Mouse (Mus musculus): ENCODE results near the gene Dlx1. TPM values are rescaled to one million over a fixed set of nuclear protein-coding genes. Genes with fewer than 3 reads are reported as not detected.

Gene Dlx1
- total RNA-seq, 2 experiments from 2014 or later, result 0.11 TPM; not detected in 1

DNA sequence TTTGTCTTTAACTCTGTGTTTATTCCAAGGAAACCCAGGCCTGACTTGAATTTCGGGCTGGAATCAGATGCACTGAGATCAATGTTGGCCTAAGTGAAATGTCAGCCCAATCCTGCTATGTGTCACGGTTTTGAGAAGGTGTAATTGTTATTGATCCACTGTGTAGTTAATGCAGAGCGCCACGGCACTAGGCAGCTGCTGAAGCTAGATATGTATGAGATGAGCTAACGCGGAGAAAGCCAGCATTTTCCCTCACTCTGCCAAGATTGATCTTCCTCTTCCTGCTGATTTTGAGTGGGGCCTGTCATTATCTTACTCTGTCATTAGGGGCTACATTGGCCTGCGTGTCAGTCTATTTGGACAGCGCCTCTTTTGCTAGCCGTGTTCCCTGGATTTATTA lies 15.6 kb upstream of the Dlx1 start:
- intact Hi-C loops (cut with DNase I), result no loop called here
- no peak overlapping the region for H3K4me3 ChIP-seq
- no peak for DNase-seq
- H3K27ac ChIP-seq, result no peak overlapping the region
- TF ChIP-seq CTCF (IDR thresholded peaks at IDR 0.05), result no peak

DNA sequence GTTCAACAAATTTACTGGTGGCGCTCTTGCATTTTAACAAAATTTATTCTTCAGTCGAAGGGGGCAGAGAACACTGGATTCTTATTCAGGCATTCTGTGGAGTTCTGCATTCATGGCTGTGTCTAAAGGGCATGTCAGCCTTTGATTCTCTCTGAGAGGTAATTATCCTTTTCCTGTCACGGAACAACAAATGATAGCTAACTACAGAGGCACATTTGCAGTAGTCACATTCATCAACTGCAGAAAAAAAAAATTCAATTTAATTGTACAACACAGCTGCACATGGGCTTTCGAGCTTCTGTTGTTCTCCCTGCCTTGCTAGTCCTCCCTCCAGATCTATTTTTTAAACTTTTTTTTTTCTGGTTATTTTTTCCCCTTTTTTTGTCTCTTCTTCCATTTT lies 10.9 kb upstream of the Dlx1 start:
- no peak for DNase-seq
- no peak overlapping the region for H3K4me3 ChIP-seq
- no peak for TF ChIP-seq CTCF (IDR thresholded peaks at IDR 0.05)
- intact Hi-C loops (cut with DNase I), result no loop called here
- no peak overlapping the region for H3K27ac ChIP-seq

DNA sequence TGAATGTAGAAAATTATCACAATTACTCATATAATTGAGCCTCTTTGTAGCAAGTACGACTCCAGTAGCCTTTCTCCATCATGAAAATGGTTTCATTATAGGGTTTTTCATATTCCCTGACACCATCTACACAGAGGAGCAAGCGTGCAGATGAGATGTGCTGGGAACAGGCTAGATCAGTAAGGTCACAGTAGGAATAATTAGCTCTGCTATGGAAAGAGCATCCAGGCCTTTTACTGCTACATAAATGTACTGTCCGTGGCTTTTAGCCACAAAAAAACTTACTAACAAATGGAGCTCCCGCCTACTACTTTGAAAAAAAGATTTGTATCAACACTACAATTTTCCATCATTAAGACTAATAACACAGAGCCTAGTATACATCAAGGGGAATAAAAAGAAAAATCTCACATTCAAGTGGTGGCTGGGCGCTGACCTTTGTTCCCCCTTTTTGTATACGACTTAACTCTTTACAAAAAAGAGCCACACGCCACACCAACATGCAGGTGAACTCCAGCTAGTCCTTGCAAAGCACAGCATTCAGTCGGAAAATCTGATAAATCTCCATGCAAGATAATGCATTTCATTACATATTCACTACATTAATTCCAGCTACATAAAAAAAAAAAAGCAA lies 10.3 kb upstream of the Dlx1 start:
- Histone ChIP-seq H3K4me3 (no peak overlapping the region), H3K27ac (no peak overlapping the region)
- no peak for TF ChIP-seq CTCF (IDR thresholded peaks at IDR 0.05)
- intact Hi-C loops (cut with DNase I), result no loop called here
- no peak for DNase-seq

DNA sequence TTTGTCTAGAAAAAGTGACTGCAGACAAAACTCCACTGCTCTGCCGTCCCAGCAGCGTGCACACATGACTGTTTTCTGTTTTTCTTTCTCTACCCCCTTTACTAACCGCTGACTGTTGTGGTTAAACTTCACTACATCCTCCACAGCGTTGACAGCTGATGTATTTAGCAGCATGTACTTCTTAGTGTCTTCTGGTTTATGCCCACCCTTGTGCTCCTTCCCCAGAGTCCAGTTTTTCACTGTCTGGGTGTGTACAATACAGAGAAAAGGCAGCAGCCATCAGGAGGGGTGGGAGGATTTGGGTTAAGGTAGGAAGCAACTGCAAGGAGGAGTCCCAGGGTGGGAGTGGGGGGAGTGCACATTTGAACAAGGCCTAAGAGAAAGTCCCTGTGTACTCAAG lies 5.0 kb upstream of the Dlx1 start:
- Histone ChIP-seq H3K4me3 (no peak overlapping the region), H3K27ac (no peak overlapping the region)
- DNase-seq, result no peak
- TF ChIP-seq CTCF (IDR thresholded peaks at IDR 0.05), result no peak
- intact Hi-C loops (cut with DNase I), result no loop called here

- intact Hi-C loops (cut with DNase I), result no loop called here
- no peak overlapping the region for H3K4me3 ChIP-seq
- no peak for TF ChIP-seq CTCF (IDR thresholded peaks at IDR 0.05)
- no peak for DNase-seq
- H3K27ac ChIP-seq, result no peak overlapping the region
Observed at GRCm38 (mm10) chr2:71523431-71523830, 4.5 kb upstream of the Dlx1 start.

GRCm38 (mm10) chr2:71524763-71525162 lies 3.1 kb upstream of the Dlx1 start:
- Histone ChIP-seq H3K27ac (no peak overlapping the region), H3K4me3 (no peak overlapping the region)
- TF ChIP-seq CTCF (IDR thresholded peaks at IDR 0.05), result no peak
- DNase-seq, result no peak
- intact Hi-C loops (cut with DNase I), result no loop called here

- intact Hi-C loops (cut with DNase I), result no loop called here
Observed at GRCm38 (mm10) chr2:71526595-71527322, 1.2 kb upstream of the Dlx1 start.

DNA sequence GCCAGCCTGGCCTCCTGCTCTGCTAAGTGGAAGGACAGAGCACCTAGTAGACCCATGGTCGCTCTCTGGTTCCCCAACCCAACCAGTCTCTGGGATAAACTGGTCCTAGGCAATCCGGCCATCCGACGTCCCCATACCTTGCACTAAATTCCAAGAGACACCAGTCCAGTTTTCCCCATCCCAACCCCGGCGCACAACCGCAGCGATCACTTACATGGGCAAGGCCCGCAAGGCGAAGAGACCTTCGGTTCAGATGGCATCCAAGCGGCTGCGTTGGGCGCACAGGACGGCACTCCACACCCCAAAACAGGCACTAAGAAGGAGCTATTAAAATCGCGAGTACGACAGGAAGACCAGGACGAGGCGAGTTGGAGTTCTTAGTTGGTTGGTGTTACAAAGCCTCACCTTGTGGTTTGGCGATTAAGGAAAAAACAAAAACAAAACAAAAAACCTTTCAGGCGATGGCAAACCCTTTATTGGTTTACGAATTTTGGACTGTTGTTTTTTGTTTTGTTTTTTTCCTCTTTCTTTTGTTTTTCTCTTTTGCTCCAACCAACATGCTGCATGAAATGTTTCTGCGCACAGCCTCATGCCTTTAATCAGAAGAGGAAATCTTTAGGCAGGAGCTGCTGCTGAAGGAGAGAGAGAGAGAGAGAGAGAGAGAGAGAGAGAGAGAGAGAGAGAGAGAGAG lies 445 bp upstream of the Dlx1 start:
- Histone ChIP-seq H3K4me3 (no peak overlapping the region), H3K27ac (no peak overlapping the region)
- intact Hi-C loops (cut with DNase I), result no loop called here
- DNase-seq, result no peak
- no peak for TF ChIP-seq CTCF (IDR thresholded peaks at IDR 0.05)

More at GRCm38 (mm10) chr2:71526595-71527322, 1.2 kb upstream of the Dlx1 start:
- DNase-seq, result no peak
- no peak overlapping the region for H3K4me3 ChIP-seq
- no peak for TF ChIP-seq CTCF (IDR thresholded peaks at IDR 0.05)
- H3K27ac ChIP-seq, result no peak overlapping the region

DNA sequence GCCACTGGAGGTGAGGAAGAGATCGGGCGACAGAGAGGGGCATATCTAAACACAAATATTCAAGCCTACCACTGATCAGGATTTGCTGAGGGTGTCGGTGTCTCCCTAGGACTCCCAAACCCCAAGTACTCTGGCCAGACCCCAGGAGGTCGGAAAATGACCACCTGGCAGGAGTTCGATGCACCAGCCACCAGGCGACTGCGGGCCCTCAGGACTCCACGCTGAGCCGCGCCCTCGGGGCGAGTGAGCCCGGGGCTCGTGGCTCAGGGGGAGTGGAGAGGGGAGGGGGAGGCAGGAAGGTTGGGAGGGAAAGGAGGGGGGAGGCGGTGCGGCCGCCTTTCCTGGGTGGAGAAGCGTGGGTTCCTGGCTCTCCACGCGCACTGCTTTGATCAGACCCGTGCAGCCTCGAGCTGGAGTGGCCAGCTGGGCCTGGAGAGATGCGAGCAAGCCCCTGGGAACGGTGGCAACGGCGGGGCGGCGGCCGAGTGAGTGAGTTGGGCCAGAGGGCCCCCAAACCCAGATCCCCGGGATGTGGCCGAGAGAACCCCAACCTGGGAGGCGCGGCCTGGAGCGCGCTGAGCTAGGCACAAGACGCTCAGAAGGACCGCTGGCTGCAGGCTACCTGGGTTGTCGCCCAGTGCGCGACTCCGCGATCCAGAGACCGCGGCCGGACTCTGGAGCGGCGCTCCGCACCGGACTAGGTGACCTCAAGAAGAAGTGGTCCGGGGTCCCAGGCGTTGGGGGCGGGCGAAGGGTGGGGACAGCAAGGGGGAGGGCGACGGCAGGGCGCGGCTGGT lies 999 bp downstream of the Dlx1 start:
- Histone ChIP-seq H3K27ac (no peak overlapping the region), H3K4me3 (peak overlapping the region; percentile 67)
- intact Hi-C loops (cut with DNase I), result no loop called here
- no peak for DNase-seq
- no peak for TF ChIP-seq CTCF (IDR thresholded peaks at IDR 0.05)

GRCm38 (mm10) chr2:71529511-71530351 lies 1.8 kb downstream of the Dlx1 start:
- DNase-seq, result peak; percentile 82
- H3K4me3 ChIP-seq, result peak overlapping the region; percentile 67
- H3K27ac ChIP-seq, result no peak overlapping the region
- TF ChIP-seq CTCF (IDR thresholded peaks at IDR 0.05), result no peak
- intact Hi-C loops (cut with DNase I), result no loop called here

GRCm38 (mm10) chr2:71530391-71531123 lies 2.6 kb downstream of the Dlx1 start:
- intact Hi-C loops (cut with DNase I), result no loop called here
- Histone ChIP-seq H3K4me3 (peak overlapping the region; percentile 67), H3K27ac (no peak overlapping the region)
- no peak for DNase-seq
- TF ChIP-seq CTCF (IDR thresholded peaks at IDR 0.05), result no peak

Data from gastrocnemius, adult 2 months (tissue).